Mouse (Mus musculus) liver, embryonic 15.5 days (tissue): Measurements from ENCODE around the gene Isca1. TPM values are rescaled to one million over a fixed set of nuclear protein-coding genes. Genes with fewer than 3 reads are reported as not detected.
A peak's percentile ranks its signal among the peaks of the same experiment; 100 is the strongest.

ENCODE experiments used
- ATAC-seq: fragments of 200-750 bp; cut with Nextera tagmentation; 2 replicates; pipeline ENCODE4 v1.8.0; 2017; ENCODE audit warnings: moderate number of reproducible peaks, mild to moderate bottlenecking, moderate library complexity; ENCODE audit not compliant: insufficient read depth
- H3K27ac ChIP-seq: fragments of 300-500 bp; sonication (generic); replicated peaks from 2 replicates; pipeline ENCODE4 v1.5.1; 2015; ENCODE audit warnings: mild to moderate bottlenecking, inconsistent platforms
- H3K27me3 ChIP-seq: fragments of 300-500 bp; sonication (generic); 2 replicates; pipeline ENCODE4 v1.6.1; 2015; ENCODE audit warnings: mild to moderate bottlenecking, inconsistent platforms
- H3K36me3 ChIP-seq: fragments of 300-500 bp; sonication (generic); replicated peaks from 2 replicates; pipeline ENCODE4 v1.6.1; 2015; ENCODE audit warnings: moderate library complexity, mild to moderate bottlenecking, inconsistent platforms
- H3K4me1 ChIP-seq: fragments of 300-500 bp; sonication (generic); replicated peaks from 2 replicates; pipeline ENCODE4 v1.6.1; 2015; ENCODE audit warnings: inconsistent platforms
- H3K4me2 ChIP-seq: fragments of 300-500 bp; sonication (generic); 2 replicates; pipeline ENCODE4 v1.6.1; 2015; ENCODE audit warnings: moderate library complexity, mild to moderate bottlenecking, inconsistent platforms
- H3K4me3 ChIP-seq: fragments of 300-500 bp; sonication (generic); replicated peaks from 2 replicates; pipeline ENCODE4 v1.5.1; 2015; ENCODE audit warnings: mild to moderate bottlenecking, inconsistent platforms
- H3K9ac ChIP-seq: fragments of 300-500 bp; sonication (generic); 2 replicates; pipeline ENCODE4 v1.6.1; 2015; ENCODE audit warnings: moderate library complexity, mild to moderate bottlenecking, inconsistent platforms
- H3K9me3 ChIP-seq: fragments of 300-500 bp; sonication (generic); replicated peaks from 2 replicates; pipeline ENCODE4 v1.6.1; 2016; ENCODE audit warnings: inconsistent platforms
- WGBS: fragments of 180-500 bp; shearing (Covaris S2); methylation state at CpG from one replicate; pipeline ENCODE4 v1.1.7; 2015; ENCODE audit warnings: mixed read lengths; ENCODE audit not compliant: insufficient replicate concordance; 5-methylcytosine and 5-hydroxymethylcytosine counted together
- polyA plus RNA-seq: library from polyadenylated mRNA; unstranded; fragments of >200 nt; fragmentation: Nextera tagmentation; extraction: Ambion mirVana; gene quantifications from 2 replicates; pipeline ENCODE4 v1.2.1, GENCODE M21; 2015

Gene Isca1
- 231 and 236 TPM in 2 replicates for polyA plus RNA-seq

DNA sequence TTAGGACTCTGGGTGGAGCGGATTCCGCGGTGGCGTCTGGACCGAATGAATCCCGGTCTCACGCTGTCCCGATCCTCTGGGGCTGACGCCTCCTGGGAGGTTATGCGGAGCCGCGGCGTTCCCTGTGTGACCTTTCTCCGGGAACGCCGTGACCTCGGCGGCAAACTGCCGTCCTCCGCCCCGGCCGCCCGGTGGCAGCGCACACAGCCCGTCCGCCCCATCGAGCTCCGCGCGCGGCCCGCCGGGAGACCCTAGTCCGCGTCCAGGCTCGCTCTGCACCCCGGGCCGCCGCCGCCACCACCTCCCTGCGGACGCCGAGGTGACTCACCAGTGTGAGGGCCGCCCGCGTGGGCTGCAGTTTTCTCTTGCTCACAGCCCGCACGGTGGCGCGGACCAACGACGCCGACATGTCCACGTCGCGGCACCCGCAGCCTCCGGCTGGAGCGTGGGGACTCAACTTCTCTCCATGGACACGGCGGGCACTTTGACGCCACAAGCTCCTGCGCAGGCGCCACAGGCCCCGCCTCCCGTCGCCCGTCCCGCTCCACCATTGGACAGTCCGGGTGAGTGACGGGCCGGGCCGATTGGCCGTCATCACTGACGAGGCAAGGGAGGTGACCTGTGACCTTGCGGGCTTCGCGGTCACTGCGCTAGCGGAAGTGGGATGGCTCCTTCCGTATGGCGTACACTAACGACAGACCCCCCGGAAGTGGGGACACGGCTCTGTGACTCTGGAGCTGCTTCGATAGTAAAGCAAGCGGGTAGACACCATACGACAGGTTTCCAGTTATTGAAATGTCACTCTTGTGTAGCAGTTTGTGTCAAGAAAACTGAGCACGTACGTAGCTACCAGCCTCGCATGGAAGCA is at the start of gene Isca1:
TSS of gene Isca1 (minus strand) at position 515 of the 868 bp plus-strand sequence.
- Histone ChIP-seq H3K27ac (peak within 1 kb of the TSS; percentile 100), H3K4me1 (peaks cover 71% of the 10 kb centered on the region)
- WGBS, result under 1% methylated on average over 91 of the region's 91 CpGs

DNA sequence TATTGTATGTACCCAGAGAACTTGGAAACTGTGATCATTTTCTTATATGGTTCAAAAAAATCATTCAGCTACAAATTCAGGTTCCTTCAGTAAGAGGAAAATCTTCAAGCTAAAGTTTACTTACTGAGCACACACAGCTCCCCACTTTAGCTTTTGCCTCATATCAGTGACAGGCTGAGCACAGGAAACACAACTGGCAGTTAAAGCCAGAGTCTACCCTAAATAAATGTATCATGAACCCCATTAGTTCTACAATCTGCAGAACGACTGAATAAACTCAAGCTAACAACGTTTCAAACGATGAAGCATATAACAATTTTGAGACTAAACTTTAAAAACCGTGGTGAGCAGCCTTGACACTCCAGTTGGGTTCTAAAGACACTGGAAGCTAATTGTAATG is 47.7 kb upstream of the Isca1 start:
- H3K27me3 ChIP-seq, result no peaks in the 10 kb centered on the region
- H3K4me3 ChIP-seq, result peak overlapping the region; percentile 88
- peak overlapping the region; percentile 57; the same call in 1 of the 2 replicates for H3K9ac ChIP-seq
- peak overlapping the region; percentile 75 for H3K4me2 ChIP-seq
- H3K4me1 ChIP-seq, result peaks cover 82% of the 10 kb centered on the region
- ATAC-seq, result no peak
- H3K27ac ChIP-seq, result peak overlapping the region; percentile 97
- peaks cover 87% of the 10 kb centered on the region for H3K36me3 ChIP-seq
- 50% methylated on average over 4 of the region's 4 CpGs for WGBS
- no peaks in the 10 kb centered on the region for H3K9me3 ChIP-seq

More for the DNA sequence above, at the start of gene Isca1:
- Histone ChIP-seq H3K36me3 (peaks cover 66% of the 10 kb centered on the region), H3K9me3 (no peaks in the 10 kb centered on the region), H3K9ac (peak within 1 kb of the TSS; percentile 96), H3K4me3 (peak within 1 kb of the TSS; percentile 86), H3K27me3 (no peaks in the 10 kb centered on the region), H3K4me2 (peak within 1 kb of the TSS; percentile 89)
- peak; percentile 93 for ATAC-seq

DNA sequence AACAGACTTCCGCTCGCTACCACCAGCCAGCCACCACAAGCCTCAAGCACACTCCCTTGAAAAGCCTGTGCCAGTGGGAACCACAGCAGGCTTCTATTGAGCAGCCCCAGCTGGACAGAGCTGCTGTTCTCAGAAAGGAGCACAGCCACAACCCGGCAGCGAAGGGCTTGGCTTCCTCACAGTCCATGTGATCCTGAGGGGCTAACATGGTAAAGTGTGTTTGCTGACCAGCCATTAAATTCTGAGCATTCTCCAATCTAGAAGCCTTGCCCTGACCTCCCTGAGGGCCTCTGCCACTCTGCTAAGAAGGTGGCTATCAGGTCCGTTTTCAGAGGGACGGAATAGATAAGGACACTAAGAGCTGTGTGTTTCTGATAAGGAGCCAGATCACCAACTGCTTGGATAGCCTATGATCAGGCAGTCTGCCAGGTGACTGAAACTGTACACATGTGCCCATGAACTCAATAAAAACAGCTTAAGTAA is 44.5 kb upstream of the Isca1 start:
- no peaks in the 10 kb centered on the region for H3K9me3 ChIP-seq
- H3K27me3 ChIP-seq, result no peaks in the 10 kb centered on the region
- ATAC-seq, result peak; percentile 99
- peak overlapping the region; percentile 73 for H3K9ac ChIP-seq
- H3K27ac ChIP-seq, result peak overlapping the region; percentile 97
- peak overlapping the region; percentile 49 for H3K4me3 ChIP-seq
- 24% methylated on average over 6 of the region's 6 CpGs for WGBS
- H3K36me3 ChIP-seq, result peaks cover 95% of the 10 kb centered on the region
- peak overlapping the region; percentile 77 for H3K4me2 ChIP-seq
- H3K4me1 ChIP-seq, result peaks cover 76% of the 10 kb centered on the region

DNA sequence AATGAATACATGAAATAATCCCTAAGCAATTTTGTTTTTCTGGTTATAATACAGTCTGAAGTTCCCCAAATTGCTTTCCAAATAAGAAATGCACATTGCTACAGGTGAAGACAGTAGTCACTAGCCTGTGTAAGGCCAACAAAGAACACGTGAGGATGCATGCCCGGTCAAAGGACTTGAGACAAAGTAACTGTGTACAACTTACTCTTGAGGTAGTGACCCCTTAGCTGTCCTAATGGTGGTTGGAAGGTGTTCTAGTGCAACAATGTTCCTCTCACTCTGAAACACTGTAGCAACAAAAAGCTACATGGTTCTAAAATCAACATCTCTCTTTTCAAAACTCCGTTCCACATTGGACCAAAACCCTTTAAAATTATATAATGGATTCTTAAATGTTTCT is 42.0 kb upstream of the Isca1 start:
- WGBS, result 91% methylated on average over 3 of the region's 3 CpGs
- H3K4me3 ChIP-seq, result no peak overlapping the region
- H3K4me1 ChIP-seq, result peaks cover 51% of the 10 kb centered on the region
- H3K9ac ChIP-seq, result no peak overlapping the region
- H3K27ac ChIP-seq, result no peak overlapping the region
- ATAC-seq, result no peak
- no peaks in the 10 kb centered on the region for H3K9me3 ChIP-seq
- no peaks in the 10 kb centered on the region for H3K27me3 ChIP-seq
- peaks cover 95% of the 10 kb centered on the region for H3K36me3 ChIP-seq
- no peak overlapping the region for H3K4me2 ChIP-seq

DNA sequence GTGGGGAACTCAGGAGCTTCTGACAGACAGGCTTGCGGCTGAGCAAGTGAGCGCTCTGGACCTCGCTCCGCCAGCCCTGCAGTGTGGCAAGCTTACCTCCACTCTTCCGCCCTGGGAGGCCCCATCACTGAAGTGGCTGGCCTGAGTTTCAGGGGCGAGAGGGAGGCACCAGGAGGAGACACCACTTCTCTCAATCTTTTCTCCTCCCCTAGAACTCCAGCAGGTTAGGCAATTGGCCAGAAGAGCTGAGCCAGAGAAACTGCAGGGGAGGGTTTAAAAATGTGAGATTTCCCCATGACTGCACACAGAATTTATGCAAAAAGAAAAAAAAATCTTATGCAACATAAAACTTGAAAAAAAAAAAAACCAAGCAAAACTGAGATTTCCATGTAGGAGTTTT is 31.4 kb upstream of the Isca1 start:
- Histone ChIP-seq H3K9me3 (no peaks in the 10 kb centered on the region), H3K4me3 (no peak overlapping the region), H3K27ac (no peak overlapping the region; the same call in none of the 2 replicates), H3K4me2 (no peak overlapping the region), H3K27me3 (no peaks in the 10 kb centered on the region), H3K4me1 (peaks cover 60% of the 10 kb centered on the region), H3K9ac (no peak overlapping the region), H3K36me3 (peaks cover 100% of the 10 kb centered on the region)
- ATAC-seq, result no peak
- 90% methylated on average over 6 of the region's 6 CpGs for WGBS

DNA sequence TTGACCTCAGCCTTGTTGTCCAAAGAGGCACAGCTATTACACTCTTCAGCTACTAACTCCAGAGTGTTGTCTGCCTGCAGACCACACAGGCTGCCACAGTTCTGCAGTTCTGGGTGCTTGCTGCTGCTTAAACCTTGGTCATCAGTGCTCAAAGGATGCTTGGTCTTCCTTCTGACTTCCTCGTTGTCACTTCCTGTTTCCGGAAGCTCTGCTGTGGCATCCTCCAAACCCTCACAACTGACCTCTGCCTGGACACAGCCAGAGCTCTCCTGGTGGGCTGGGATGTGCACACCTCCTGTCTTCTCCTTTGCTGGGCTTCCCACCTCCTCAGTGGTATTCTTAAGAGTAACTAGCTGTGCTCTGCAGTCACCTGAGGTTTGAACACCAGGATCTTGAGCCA is 30.5 kb upstream of the Isca1 start:
- no peak for ATAC-seq
- H3K9ac ChIP-seq, result no peak overlapping the region
- H3K4me1 ChIP-seq, result peaks cover 69% of the 10 kb centered on the region
- WGBS, result 40% methylated on average over 2 of the region's 2 CpGs
- no peaks in the 10 kb centered on the region for H3K9me3 ChIP-seq
- H3K4me2 ChIP-seq, result no peak overlapping the region
- no peak overlapping the region for H3K4me3 ChIP-seq
- peaks cover 100% of the 10 kb centered on the region for H3K36me3 ChIP-seq
- 0 out of 2 replicates have a peak overlapping the region, but pooled peaks have one; percentile 73 for H3K27ac ChIP-seq
- no peaks in the 10 kb centered on the region for H3K27me3 ChIP-seq

DNA sequence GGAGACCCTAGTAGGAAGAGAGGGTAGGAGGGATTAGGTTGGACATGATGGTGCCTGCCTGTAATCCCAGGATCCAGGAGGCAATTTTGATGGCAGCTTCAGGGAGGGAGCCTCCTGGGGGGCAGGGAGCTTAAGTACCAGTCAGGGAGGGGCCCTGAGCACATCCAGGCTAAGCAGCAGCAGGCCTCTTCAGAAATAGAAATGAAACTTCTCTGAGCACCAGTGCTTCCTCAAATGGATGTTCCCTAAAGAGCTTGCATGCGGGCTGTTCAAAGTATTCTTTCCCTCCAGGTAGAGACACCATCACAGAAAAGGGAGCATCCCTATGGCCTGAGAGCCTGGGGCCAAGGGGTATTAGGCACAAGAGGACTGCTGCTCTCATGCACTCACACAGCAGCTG is 28.7 kb upstream of the Isca1 start:
- H3K9ac ChIP-seq, result no peak overlapping the region

DNA sequence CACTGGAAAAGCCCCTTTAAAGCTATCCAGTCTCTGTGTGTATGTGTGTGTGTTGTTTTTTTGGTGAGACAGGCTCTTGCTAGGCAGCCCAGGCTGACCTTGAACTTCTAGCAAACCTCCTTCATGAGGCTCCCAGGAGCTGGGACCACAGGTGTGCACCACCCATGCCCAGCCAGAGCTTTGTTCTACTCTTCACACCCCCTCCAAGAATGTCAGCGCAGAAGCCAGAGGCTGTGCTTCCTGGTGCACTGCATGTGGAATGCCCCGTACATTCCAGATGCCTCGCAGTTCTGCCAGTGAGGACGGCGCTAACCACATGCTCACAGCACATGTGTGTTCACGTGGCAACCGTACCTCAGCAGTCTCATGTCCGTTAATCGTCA is 26.8 kb upstream of the Isca1 start:
- no peaks in the 10 kb centered on the region for H3K9me3 ChIP-seq
- peak overlapping the region; percentile 21 for H3K4me3 ChIP-seq
- no peak for ATAC-seq
- peak overlapping the region; percentile 97 for H3K27ac ChIP-seq
- H3K27me3 ChIP-seq, result no peaks in the 10 kb centered on the region
- WGBS, result 89% methylated on average over 9 of the region's 9 CpGs
- peaks cover 100% of the 10 kb centered on the region for H3K36me3 ChIP-seq
- peak overlapping the region; percentile 55 for H3K9ac ChIP-seq
- peaks cover 76% of the 10 kb centered on the region for H3K4me1 ChIP-seq
- H3K4me2 ChIP-seq, result peak overlapping the region; percentile 57

More for the DNA sequence above, 28.7 kb upstream of the Isca1 start:
- no peaks in the 10 kb centered on the region for H3K27me3 ChIP-seq
- 79% methylated on average over 1 of the region's 1 CpGs for WGBS
- ATAC-seq, result no peak
- peak overlapping the region; percentile 73 for H3K27ac ChIP-seq
- H3K4me2 ChIP-seq, result no peak overlapping the region
- no peaks in the 10 kb centered on the region for H3K9me3 ChIP-seq
- H3K4me3 ChIP-seq, result no peak overlapping the region
- peaks cover 100% of the 10 kb centered on the region for H3K36me3 ChIP-seq
- peaks cover 73% of the 10 kb centered on the region for H3K4me1 ChIP-seq

DNA sequence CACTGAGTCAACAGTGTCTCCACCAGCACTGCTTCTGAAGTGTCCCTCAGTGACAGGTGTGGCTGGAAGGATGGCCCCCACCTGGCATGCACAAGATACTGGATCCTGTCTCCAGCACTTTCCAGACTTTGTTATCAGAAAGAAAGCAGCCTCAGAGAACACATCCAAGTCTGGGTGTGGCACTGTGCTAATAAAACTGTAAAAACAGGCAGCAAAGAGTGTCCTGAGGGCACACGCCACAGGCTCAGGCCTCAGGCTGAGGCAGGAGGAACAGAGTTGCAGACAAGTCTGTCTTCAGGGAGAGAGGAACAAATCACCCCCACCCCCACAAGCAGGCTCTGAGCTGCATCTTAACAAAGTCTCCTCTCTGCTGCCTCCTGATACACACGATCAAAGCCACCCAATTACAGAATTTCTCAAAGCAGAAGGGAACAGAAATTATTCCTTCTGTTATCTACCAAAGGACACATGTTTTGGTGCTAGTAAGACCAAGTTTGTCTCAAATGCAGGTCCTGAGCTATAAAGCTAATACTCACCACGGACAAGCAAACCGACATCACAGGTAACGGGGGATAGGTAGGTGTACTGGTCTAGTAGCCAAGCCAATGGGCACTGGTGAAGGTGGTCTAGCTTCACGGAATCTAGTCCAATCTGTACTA is 26.3 kb upstream of the Isca1 start:
- H3K9ac ChIP-seq, result peak overlapping the region; percentile 55
- H3K4me2 ChIP-seq, result peak overlapping the region; percentile 57
- peak overlapping the region; percentile 21 for H3K4me3 ChIP-seq
- WGBS, result 29% methylated on average over 6 of the region's 6 CpGs
- H3K27me3 ChIP-seq, result no peaks in the 10 kb centered on the region
- peak overlapping the region; percentile 97 for H3K27ac ChIP-seq
- H3K4me1 ChIP-seq, result peaks cover 73% of the 10 kb centered on the region
- peak; percentile 97 for ATAC-seq
- H3K9me3 ChIP-seq, result no peaks in the 10 kb centered on the region
- peaks cover 100% of the 10 kb centered on the region for H3K36me3 ChIP-seq

DNA sequence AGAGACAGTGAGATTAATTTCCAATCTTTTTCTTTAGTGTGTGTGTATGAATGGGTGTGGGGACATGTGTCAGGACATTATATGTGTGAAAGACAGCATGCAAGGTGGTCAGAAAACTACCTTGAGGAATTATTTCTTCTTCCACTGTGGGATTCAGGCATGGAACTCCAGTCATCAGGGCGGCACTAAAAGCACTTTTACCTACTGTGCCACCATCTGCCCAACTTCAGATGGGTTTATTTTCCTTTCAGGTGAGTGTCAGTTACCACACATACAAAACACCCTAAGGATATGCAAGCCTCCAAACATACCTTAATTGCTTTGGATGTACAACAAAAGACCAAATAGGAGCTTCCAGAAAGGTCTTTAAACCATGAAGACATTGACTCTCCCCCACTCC is 25.2 kb upstream of the Isca1 start:
- Histone ChIP-seq H3K27ac (peak overlapping the region; percentile 97), H3K4me1 (peaks cover 63% of the 10 kb centered on the region), H3K9me3 (no peaks in the 10 kb centered on the region), H3K27me3 (no peaks in the 10 kb centered on the region), H3K4me3 (no peak overlapping the region), H3K9ac (peak overlapping the region; percentile 55), H3K4me2 (no peak overlapping the region), H3K36me3 (peaks cover 100% of the 10 kb centered on the region)
- no peak for ATAC-seq
- 80% methylated on average over 1 of the region's 1 CpGs for WGBS

DNA sequence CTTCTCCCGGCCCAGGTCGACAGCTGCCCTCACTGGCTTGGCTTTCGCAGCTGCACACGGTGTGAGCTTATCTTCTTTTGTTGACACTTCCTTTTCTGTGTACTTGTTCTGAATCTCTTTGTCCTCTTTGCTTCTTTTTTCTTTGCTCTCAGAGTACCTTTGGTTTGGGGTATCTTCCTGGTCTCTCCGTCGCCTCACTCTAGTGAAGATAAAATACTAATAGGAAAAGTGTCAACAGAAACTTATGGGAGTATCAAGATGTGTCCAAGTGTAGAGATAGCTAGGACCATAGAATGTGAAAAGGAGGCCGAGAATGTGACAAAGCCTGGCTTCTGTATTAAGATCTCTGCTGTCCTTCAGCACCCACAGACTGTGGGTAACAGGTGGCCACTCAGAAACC is 12.5 kb upstream of the Isca1 start, which contains the start of gene Gm49354:
TSS of gene Gm49354 (minus strand) at position 101 of the 400 bp plus-strand sequence.
- Histone ChIP-seq H3K4me2 (no peak within 1 kb of the TSS), H3K4me1 (peaks cover 3% of the 10 kb centered on the region; the same call in 1 of the 2 replicates), H3K27ac (peak within 1 kb of the TSS; percentile 19; the same call in 1 of the 2 replicates), H3K9me3 (no peaks in the 10 kb centered on the region), H3K4me3 (no peak within 1 kb of the TSS), H3K9ac (no peak within 1 kb of the TSS), H3K27me3 (no peaks in the 10 kb centered on the region), H3K36me3 (peaks cover 100% of the 10 kb centered on the region)
- no peak for ATAC-seq
- WGBS, result 73% methylated on average over 7 of the region's 7 CpGs
